Mouse (Mus musculus) 416B (cell line): ENCODE measurements around the gene Tnip1.
"Not testable (repeated sequence)": the region's sequence is repeated elsewhere in the genome, so short reads cannot be mapped to it uniquely, and the experiment has no call there.

ENCODE experiments used
- DNase-seq: peaks from one replicate; pipeline ENCODE4 v3.0.0; 2011; ENCODE audit warnings: low read depth

Gene Tnip1

GRCm38 (mm10) chr11:54910081-54910665 is 52.5 kb downstream of the Tnip1 start:
- no peak for DNase-seq

DNA sequence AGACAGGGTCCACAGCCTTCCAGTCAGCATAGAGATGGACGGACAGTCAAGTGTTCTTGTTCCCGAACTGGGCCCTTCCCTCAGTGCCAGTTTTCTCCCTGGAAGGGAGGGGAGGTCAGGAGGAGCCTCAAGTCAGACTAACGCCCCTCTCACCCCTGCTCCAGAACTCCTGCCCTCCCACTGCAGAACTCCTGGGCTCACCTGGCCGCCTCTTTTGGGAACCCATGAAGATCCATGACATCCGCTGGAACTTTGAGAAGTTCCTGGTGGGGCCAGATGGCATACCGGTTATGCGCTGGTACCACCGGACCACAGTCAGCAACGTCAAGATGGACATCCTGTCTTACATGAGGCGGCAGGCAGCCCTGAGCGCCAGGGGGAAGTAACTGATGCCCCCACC is 53.4 kb downstream of the Tnip1 start:
- DNase-seq = no peak

GRCm38 (mm10) chr11:54907259-54907658 is 55.5 kb downstream of the Tnip1 start:
- no peak for DNase-seq

GRCm38 (mm10) chr11:54906466-54906865 is 56.3 kb downstream of the Tnip1 start:
- DNase-seq = no peak

DNA sequence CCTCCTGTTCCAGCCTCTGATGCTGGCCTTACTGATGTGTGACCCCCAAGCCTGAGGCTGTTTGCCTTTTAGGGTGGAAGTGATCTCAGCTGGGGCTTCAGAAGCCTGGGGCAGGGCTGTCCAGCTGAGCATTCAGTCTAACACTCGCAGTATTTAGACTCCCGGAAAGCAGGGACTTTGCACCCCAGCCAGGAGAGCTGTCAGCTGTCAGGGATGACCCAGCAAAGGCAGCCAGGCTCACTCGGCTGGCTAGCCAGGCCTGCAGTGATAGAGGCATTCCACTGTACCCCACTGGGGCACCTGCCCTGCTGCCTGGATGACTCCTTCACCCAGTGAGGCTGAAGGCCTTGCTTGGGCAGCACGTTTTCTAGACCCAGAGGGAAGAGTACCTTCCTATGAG is 56.8 kb downstream of the Tnip1 start:
- DNase-seq = no peak

- DNase-seq = no peak
These were observed 57.6 kb downstream of the Tnip1 start for GRCm38 (mm10) chr11:54905086-54905485.

DNA sequence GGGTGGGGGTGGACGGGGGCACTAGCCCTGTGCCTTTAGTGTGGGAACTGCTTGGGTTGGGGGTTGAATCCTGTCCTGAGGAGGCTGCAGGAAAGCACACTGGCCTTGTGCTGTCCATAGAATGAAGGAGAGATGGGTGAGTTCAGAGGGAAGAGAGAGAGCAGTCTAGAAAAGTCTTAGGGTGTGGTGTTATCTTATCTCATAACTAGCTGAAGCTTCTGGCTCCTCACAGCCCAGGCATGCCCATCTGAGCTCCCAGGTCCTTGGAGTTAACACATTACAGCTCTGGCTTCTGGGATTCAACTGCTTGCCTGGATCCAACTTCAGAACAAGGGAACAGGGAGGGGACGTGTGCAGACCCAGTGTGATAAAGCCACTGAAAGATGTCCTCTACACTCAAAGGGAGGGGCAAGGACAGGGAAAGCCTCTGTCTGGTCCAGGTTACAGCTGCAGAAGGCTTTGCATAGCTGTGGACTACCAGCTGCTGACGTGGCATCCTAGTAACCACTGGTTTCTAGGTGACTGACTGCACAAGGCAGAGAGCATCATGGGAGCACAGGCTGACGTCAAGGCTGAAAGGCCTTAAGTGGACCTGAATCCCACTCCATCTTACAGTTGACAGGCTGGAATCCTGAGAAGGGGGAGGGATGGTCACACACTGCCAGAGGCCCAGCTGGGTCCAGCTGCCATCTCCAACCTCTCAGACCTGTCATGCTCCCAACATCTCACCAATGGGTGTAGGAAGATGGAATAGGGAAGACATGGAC is 58.6 kb downstream of the Tnip1 start:
- DNase-seq = no peak

DNA sequence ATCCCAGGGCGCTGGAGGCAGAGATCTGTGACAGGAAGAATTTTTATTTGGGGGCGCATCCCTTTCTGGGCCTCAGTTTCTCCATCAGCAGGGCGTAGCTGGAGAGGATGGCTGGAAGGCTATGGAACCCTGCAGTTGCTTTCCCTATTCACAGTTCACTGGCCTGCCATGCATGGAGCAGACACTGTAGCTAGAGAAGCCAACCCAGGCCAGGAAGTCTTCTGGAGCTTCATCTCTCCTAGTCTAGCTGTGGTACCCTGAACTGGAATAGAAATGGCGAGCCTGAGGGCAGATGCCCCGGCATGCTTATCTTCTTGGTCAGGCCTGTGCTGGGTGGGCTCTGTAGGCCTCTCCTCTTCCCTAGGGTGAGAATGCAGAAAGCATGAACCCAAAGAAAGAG is 59.4 kb downstream of the Tnip1 start:
- no peak for DNase-seq

- no peak for DNase-seq
These were observed 60.1 kb downstream of the Tnip1 start, which contains the start of gene Gpx3 for GRCm38 (mm10) chr11:54902333-54903323. TSS of gene Gpx3 (plus strand) at chr11:54902453.

- no peak for DNase-seq
These were observed 63.1 kb downstream of the Tnip1 start for GRCm38 (mm10) chr11:54899657-54900056.

DNA sequence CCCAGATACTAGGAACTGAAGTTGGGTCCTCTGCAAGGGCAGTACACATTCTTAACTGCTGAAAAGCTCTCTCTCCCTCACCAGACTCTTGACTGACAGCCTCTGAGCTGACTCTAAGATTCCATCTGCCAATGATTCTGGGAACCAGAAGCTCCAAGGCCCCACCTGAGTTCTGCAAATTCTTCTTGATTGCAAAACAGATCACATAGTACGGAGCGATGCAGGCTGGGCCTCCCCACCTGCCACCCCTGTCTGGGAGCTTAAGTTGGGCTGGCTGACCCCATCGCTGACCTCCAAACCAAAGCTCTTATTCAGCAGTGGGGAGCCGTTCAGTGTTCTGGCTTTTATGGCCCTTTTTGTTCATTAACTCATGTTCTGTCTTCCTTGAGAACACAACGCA is 65.2 kb downstream of the Tnip1 start:
- DNase-seq = no peak

DNA sequence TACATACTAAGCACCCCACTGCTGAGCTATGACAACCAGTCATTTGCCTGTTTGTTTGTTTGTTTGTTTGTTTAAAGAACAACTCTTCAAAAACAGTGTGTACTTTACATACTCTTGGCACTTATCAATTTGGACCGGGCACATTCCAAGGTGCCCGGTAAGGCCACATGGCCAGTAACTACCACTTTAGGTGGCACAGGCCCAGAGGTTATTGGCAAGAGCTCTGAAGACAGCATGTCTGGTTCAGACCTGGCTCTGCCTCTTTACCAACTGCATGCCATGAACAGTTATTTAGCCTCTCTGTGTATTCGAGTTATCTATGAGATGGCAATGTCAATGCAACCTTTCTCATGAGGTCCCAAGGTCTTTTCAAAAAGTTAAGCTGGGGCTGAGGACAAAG is 66.1 kb downstream of the Tnip1 start:
- not testable (repeated sequence) for DNase-seq

- DNase-seq = no peak
These were observed 68.1 kb downstream of the Tnip1 start for GRCm38 (mm10) chr11:54894589-54894988.

- DNase-seq = no peak
These were observed 70.6 kb downstream of the Tnip1 start for GRCm38 (mm10) chr11:54892091-54892490.

DNA sequence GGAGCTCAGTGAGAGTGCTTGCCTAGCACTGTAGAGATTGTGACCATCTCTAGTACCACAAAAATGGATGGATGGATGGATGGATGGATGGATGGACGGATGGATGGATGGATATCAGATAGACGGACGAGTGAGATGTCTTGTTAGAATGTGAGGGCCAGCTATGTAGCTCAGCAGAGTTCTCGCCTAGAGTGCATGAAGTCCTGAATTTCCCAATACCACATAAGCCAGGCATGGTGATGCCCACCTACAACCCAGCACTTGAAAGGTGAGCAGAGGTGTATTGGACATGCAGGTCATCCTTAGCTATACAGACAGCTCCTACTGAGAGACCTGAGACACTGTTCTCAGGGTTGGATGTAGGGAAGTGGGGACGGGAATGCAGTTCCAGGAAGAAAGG is 71.4 kb downstream of the Tnip1 start:
- DNase-seq = no peak

DNA sequence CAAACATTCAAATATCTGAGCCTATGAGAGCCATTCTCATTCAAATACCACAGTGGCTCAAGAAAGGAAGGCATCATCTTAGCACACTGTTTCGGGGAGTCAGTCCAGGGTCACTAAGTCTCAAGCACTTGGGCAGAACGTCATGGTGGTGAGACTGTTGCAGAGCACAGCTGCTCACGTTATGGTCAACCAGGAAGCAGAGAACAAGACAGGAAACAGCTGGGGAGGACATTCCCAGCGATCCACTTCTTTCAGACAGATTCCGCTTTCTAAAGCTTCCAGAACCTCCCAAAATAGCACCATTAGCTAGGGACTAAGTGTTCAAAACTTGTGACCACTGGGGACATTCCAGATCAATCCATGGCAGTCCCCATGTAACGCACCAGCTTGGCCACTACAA is 74.8 kb downstream of the Tnip1 start:
- no peak for DNase-seq

- no peak for DNase-seq
These were observed 77.3 kb downstream of the Tnip1 start for GRCm38 (mm10) chr11:54885406-54885805.

GRCm38 (mm10) chr11:54884937-54885336 is 77.8 kb downstream of the Tnip1 start:
- no peak for DNase-seq

DNA sequence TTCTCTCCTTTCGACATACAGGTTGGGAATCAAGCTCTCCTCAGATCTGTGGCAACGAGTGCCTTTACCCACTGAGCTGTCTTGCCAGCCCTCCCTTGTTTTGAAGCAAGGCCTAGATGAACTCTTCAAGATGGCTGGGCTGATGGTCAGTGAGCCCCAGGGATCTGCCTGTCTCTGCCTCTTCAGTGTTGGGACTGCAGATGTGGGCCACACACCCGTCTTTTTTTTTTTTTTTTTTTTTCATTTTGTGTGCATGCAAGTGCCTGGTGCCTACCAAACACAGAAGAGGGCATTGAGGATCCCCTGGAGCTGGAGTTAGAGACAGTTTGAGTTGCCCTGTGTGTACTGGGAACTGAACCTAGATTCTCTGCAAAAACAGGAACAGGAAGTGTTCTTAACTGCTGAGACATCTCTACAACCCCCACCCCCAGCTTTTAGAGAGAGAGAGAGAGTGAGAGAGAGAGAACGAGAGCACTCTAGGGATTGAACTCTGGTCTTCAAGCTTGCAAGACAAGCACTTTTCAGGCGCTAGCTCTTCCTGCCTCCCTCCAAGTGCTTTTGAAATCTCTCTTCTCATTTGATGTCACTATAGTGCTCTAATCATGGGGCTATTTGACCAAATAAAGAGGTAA is 78.4 kb downstream of the Tnip1 start:
- DNase-seq = peak; percentile 63

DNA sequence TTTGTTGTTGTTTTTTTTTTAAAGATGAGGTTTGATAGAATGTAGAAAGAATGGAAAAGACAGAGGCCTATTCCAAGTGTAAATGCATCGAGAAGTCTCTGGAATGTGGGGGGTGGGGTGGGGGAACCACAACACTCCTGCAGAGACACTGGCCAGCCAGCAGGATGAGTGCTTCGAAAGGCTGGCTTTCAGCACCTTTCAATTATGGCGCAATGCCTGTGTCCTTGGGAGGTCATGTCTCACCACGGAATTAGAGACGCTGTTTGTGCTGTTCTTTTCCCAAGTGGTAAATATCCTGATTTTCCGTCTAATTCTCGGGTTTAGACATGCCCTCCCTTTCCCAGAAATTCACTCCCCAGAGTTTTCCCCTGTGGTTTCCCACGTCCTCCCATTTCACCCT is 80.0 kb downstream of the Tnip1 start:
- no peak for DNase-seq

DNA sequence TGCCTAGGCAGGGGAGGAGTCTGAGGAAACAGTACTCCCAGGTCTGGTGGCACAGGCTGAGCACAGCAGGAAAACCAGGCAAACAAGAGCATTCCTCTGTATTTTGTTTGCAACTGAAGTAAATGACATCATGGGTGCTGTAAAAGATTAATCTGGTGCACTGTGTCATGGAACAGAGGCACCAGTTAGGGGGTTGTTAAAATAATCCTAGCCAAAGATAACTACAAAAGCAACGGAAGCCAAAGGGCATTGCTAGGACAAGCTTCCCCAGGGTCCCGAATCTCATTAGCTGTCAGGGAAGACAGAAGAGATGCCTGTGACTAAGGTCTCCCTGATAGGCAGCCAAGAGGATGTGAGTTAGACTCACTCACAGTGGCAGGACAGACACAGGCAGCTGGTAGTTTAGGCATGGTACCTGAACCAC is 81.7 kb downstream of the Tnip1 start:
- DNase-seq = no peak

GRCm38 (mm10) chr11:54879922-54880321 is 82.8 kb downstream of the Tnip1 start:
- no peak for DNase-seq
